Mouse (Mus musculus): Measurements from ENCODE around the gene Mrnip. TPM values are rescaled to one million over a fixed set of nuclear protein-coding genes. Genes with fewer than 3 reads are reported as not detected.
"Not testable (repeated sequence)": the region's sequence is repeated elsewhere in the genome, so short reads cannot be mapped to it uniquely, and the experiment has no call there.

Mrnip gene
- 10 to 100 TPM; 13.0 to 14.2 TPM for total RNA-seq (2021)

- DNase-seq = not testable (repeated sequence)
Observed at GRCm38 (mm10) chr11:50174111-50174729, at the start of gene Mrnip. Mrnip (plus strand) TSS chr11:50174444.

DNA sequence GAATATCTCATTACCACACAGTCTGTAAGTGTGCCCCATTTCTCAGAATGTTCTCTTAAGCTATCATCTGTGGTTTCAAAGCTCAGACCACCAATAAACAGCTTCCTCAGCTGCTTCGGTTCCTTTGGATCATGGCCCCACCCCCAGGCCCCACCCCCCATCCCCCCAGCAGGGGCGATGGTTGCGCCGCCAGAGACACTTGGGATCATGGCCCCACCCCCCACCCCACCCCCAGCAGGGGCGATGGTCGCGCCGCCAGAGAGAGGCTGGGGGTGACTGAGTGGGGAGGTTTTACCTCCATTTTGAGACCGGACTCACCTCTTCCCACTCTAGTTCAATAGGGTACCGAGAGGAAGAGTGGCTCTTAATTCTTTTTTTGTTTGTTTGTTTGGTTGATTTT is 46.5 kb upstream of the Mrnip start:
- DNase-seq = no peak

GRCm38 (mm10) chr11:50130811-50131766 is 43.2 kb upstream of the Mrnip start, which contains the start of gene Tbc1d9b:
Tbc1d9b (plus strand) TSS chr11:50131396.
- DNase-seq = peak; percentile 83 to 84

GRCm38 (mm10) chr11:50131801-50132201 is 42.4 kb upstream of the Mrnip start:
- no peak for DNase-seq

DNA sequence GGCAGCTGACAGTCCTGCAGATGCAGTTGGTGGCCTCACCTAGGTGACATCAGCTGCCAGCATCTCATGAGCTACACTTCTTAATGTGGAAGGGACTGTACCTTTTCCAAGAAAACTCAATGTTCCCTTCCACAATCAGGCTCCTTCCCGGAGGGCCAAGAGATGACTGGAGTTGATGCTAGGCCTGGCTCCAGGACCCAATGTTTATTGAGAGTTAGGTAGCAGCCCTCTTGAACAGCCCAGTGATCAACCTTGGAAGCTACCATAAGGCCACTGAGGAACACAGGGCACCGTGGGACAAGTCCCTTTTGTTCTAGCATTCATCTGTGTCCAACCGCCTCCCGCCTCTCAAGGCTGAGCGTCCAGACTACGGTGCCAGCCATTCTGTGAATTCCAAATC is 42.0 kb upstream of the Mrnip start:
- no peak for DNase-seq

DNA sequence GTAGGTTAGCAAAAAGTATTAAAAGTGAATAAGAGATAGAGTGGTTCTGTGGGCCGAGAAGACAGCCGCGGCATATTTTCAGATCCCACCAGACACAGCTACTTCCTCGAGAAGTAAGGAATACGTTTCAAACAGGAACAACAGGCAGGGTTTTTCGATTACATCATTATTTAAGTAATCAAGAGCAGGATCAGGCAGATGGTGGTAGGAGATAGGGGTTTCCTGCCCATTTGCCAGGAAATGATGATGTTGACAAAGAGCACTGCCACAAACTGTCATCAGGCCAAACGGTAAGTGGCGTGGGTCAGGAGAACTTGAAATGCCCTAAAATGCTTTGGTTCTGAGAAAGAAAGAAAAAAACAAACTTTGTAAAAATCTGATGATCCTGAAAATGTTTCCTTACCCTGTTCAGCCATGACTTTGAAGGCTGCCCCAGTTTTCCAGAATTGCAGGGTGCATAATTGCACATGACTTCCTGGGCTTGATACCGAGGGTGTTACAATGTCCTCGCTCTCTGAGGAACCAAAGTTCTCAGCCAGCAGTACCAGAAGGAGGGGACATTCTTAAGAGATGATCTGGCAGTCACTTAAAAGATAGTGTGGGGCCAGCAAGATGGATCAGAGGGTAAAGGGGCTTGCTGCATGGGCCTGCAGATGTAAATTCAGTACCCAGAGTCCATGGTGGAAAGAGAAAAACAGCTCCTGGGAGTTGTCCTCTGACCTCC is 39.9 kb upstream of the Mrnip start:
- DNase-seq = no peak

- DNase-seq = no peak
Observed at GRCm38 (mm10) chr11:50138206-50138822, 35.9 kb upstream of the Mrnip start.

DNA sequence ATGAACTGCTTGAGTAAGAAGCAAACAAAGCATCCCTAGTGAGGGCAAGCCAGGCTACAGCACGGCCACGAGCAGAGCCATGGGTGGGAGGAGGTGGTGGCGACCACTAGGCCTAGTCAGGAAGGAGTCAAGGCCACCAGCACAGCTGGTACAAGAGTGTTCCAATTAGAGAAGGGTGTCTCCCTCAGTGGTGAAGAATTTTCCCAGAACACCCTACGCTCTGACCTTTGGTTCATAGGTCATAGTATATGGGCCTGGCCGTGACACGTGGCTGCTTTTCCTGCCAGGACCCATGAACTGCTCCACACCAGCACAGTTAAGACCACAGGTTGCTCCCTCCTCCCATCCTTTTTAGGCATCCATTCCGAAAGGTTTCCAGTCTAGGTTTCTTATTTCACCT is 34.7 kb upstream of the Mrnip start:
- DNase-seq = no peak

GRCm38 (mm10) chr11:50145529-50145928 is 28.7 kb upstream of the Mrnip start:
- no peak for DNase-seq

GRCm38 (mm10) chr11:50146121-50146520 is 28.1 kb upstream of the Mrnip start:
- no peak for DNase-seq

DNA sequence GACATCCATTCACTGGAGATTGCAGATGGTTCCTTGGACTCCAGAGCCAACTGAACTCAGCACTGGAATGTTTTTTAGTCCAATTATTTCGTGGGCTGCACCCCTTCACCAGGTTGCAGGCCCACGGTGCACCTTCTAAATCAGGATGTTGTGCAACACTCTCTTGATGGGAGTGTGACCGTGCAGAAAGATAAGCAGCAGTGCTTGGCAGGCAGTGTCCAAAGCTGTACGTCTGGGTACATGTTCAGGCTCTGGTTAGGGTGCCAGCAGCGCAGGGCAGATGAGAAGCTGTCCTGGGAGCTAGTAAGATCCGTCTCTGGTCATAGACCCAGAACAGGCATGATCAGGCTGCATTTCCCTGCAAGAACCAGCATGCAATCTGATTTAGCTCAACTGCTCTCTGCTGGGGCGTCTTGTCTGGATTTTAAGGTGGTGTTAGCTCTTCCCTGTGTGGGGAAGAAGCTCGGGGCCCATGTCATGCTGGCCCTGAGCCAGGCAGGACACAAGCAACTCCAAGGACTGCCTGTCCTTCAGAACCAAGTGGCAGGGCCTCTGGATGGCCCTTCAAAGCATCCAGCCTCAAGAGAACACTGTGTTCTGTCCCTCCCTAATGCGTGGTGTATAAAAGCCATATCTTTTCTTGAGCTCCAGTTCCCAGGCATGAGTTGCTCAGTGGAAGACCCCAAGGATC is 26.8 kb upstream of the Mrnip start:
- no peak for DNase-seq

DNA sequence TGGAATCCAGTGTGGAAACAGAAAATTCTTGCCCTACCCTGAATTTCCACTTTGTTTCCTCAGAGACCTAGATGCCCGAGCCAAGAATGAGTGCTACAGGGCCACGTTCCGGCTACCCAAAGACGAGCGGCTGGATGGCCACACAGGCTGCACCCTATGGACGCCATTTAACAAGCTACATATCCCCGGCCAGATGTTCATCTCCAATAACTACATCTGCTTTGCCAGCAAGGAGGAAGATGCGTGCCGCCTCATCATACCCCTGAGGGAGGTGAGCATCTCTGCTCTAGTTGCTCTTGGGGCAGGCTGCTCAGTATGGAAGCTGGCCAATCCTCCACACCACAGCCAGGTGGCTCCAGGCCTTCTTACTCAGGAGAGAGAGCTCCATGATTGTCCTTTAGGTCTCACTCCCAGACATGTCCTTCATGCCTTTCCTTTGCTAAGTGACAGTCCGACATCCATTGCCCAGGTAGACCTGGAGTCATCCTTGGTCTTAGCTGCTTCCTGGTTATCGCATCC is 26.2 kb upstream of the Mrnip start:
- DNase-seq = no peak

DNA sequence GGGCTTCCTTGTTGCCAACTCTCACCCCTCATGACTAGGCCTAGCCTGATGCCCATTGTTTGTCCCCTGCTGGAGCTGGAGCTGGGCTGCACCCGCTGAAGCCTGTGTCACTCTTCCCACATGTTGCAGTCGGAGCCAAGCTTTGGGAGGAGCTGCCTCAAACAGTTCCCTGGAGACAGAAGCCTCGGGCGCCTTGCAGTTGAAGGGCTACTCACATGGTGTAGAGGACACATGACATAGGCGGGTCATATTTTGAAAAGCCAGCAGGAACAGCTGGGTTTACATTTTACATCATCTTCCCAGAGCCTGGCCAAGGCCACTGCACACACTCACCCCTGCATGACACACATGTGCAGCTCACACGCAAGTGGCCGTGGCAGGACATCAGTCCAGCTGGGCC is 25.0 kb upstream of the Mrnip start:
- no peak for DNase-seq

- no peak for DNase-seq
Observed at GRCm38 (mm10) chr11:50149603-50150150, 24.6 kb upstream of the Mrnip start.

- no peak for DNase-seq
Observed at GRCm38 (mm10) chr11:50151374-50151773, 22.9 kb upstream of the Mrnip start.

GRCm38 (mm10) chr11:50154166-50154565 is 20.1 kb upstream of the Mrnip start:
- no peak for DNase-seq

DNA sequence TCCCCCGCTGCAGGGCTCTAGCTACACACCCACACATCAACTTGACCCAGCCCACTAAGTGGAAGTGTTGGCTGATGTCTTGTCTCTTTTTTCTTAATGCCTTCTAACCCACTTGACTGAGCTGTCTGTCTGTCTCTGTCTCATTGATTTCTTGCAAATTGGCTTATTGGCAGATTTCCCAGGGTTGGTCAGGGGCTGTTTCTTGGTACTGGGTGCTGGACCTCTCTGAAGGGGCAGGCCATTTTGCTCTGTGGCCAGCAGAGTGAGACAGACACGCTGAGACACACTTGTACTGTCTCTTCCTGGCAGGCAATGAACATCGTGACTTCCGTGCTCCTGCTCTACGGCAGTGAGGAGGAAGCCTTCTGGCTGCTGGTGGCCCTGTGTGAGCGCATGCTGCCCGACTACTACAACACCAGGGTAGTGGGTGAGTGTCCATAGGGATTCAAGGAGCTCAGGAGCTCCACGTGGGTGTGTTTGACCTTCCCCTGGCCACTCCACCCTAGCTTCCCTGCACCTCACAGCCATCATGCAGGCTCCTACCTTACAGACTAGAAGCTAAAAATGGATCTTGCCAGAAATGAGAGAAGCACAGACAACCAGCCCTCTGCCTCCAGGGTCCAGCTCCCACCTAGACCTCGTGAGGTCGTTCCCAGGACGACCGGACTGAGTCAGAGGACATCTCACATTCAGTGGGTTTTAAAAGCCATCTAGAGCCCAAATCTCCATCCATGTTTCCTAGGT is 19.3 kb upstream of the Mrnip start:
- DNase-seq = peak in 1 of 2 experiments; percentile 11

GRCm38 (mm10) chr11:50155785-50156184 is 18.5 kb upstream of the Mrnip start:
- DNase-seq = no peak

DNA sequence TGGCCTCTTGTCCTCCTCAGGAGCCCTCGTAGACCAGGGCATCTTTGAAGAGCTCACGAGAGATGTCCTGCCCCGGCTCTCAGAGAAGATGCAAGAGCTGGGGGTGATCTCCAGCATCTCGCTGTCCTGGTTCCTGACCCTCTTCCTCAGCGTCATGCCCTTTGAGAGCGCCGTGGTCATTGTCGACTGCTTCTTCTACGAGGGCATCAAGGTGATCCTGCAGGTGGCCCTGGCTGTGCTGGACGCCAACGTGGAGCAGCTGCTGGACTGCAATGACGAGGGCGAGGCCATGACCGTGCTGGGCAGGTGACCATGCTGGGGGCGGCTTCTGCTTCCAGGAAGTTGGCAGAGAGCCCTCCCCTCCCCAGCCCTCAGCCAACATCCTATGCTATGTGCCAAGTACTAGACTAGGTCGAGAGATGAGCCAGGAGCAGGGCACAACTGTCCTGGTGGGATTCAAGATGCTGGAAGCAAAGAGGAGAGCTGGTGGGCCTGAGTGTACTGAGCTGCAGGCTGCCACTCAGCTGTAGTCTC is 17.5 kb upstream of the Mrnip start:
- DNase-seq = no peak

DNA sequence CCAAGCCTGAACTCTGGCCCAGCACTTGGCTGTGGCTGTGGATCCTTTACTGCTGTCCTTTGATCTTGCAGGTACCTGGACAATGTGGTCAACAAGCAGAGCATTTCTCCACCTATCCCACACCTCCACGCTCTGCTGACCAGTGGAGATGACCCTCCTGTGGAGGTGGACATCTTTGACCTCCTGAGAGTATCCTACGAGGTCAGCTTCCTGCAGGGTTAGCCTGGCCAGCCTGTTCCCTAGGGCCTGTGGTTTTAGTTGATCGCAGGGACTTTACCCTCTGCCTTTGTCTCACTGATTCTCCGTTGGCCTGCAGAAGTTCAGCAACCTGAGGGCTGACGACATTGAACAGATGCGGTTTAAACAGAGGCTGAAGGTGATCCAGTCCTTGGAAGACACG is 15.9 kb upstream of the Mrnip start:
- DNase-seq = no peak
